Mouse (Mus musculus): ENCODE data around the gene Rhbdf2.

The Rhbdf2 gene

GRCm38 (mm10) chr11:116592428-116592827 is 34.4 kb downstream of the Rhbdf2 start:
- in situ Hi-C loops (cut with MboI, MseI): no loop called here

GRCm38 (mm10) chr11:116591621-116592020 is 35.2 kb downstream of the Rhbdf2 start:
- in situ Hi-C loops (cut with MboI, MseI): no loop called here

GRCm38 (mm10) chr11:116589574-116589973 is 37.2 kb downstream of the Rhbdf2 start:
- in situ Hi-C loops (cut with MboI, MseI): loop anchor here (5.0 kb wide), 1 partner anchor 33 kb away; no protein-coding TSS in a partner anchor

GRCm38 (mm10) chr11:116589020-116589531 is 37.7 kb downstream of the Rhbdf2 start:
- in situ Hi-C loops (cut with MboI, MseI): loop anchor here (5.0 kb wide), 1 partner anchor 33 kb away; no protein-coding TSS in a partner anchor

GRCm38 (mm10) chr11:116586801-116587631 is 39.8 kb downstream of the Rhbdf2 start:
- in situ Hi-C loops (cut with MboI, MseI): loop anchor here (5.0 kb wide), 1 partner anchor 35 kb away; no protein-coding TSS in a partner anchor

- in situ Hi-C loops (cut with MboI, MseI): loop anchor here (5.0 kb wide), 1 partner anchor 36 kb away; no protein-coding TSS in a partner anchor
Measured at GRCm38 (mm10) chr11:116586310-116586709, 40.5 kb downstream of the Rhbdf2 start, which contains the start of gene Aanat. Aanat (plus strand) TSS chr11:116586432.

GRCm38 (mm10) chr11:116585682-116586081 is 41.1 kb downstream of the Rhbdf2 start:
- in situ Hi-C loops (cut with MboI, MseI): loop anchor here (5.0 kb wide), 1 partner anchor 37 kb away; no protein-coding TSS in a partner anchor

- in situ Hi-C loops (cut with MboI, MseI): no loop called here
Measured at GRCm38 (mm10) chr11:116581376-116581814, 45.4 kb downstream of the Rhbdf2 start, which contains the start of gene Ube2o. Ube2o (minus strand) TSS chr11:116581447.

GRCm38 (mm10) chr11:116580711-116581375 is 46.0 kb downstream of the Rhbdf2 start:
- in situ Hi-C loops (cut with MboI, MseI): no loop called here

GRCm38 (mm10) chr11:116580031-116580652 is 46.7 kb downstream of the Rhbdf2 start:
- in situ Hi-C loops (cut with MboI, MseI): no loop called here

- in situ Hi-C loops (cut with MboI, MseI): no loop called here
Measured at GRCm38 (mm10) chr11:116579280-116579679, 47.5 kb downstream of the Rhbdf2 start.

- in situ Hi-C loops (cut with MboI, MseI): no loop called here
Measured at GRCm38 (mm10) chr11:116575396-116575795, 51.4 kb downstream of the Rhbdf2 start.

GRCm38 (mm10) chr11:116574982-116575381 is 51.8 kb downstream of the Rhbdf2 start:
- in situ Hi-C loops (cut with MboI, MseI): no loop called here

GRCm38 (mm10) chr11:116574486-116574885 is 52.3 kb downstream of the Rhbdf2 start:
- in situ Hi-C loops (cut with MboI, MseI): no loop called here

GRCm38 (mm10) chr11:116572756-116573543 is 53.9 kb downstream of the Rhbdf2 start:
- in situ Hi-C loops (cut with MboI, MseI): no loop called here

- in situ Hi-C loops (cut with MboI, MseI): no loop called here
Measured at GRCm38 (mm10) chr11:116571767-116572679, 54.8 kb downstream of the Rhbdf2 start.

GRCm38 (mm10) chr11:116570821-116571220 is 56.0 kb downstream of the Rhbdf2 start:
- in situ Hi-C loops (cut with MboI, MseI): no loop called here

- in situ Hi-C loops (cut with MboI, MseI): no loop called here
Measured at GRCm38 (mm10) chr11:116567531-116567930, 59.3 kb downstream of the Rhbdf2 start.

GRCm38 (mm10) chr11:116565283-116566041 is 61.4 kb downstream of the Rhbdf2 start:
- in situ Hi-C loops (cut with MboI, MseI): no loop called here

Measured in T-helper 2 cell (primary cell).